Mouse (Mus musculus) midbrain, embryonic 12.5 days (tissue): Measurements from ENCODE around the gene Cog4. TPM values are rescaled to one million over a fixed set of nuclear protein-coding genes. Genes with fewer than 3 reads are reported as not detected.

Experiments used
- polyA plus RNA-seq: library from polyadenylated mRNA; unstranded; fragments of >200 nt; fragmentation: Nextera tagmentation; extraction: Ambion mirVana; gene quantifications from 2 replicates; pipeline ENCODE4 v1.2.1, GENCODE M21; 2016

Cog4 gene
- polyA plus RNA-seq, 1 experiment from 2014 or later, result 74.3 TPM

Other genes with a start within 250 kb of the Cog4 start
- gene Vac14, start 228.0 kb upstream of the Cog4 start, polyA plus RNA-seq, result 31.8 and 32.3 TPM in 2 replicates
- gene Mtss1l, start 125.1 kb upstream of the Cog4 start, polyA plus RNA-seq, result 10.5 and 10.6 TPM in 2 replicates
- gene Il34, start 40.7 kb upstream of the Cog4 start, polyA plus RNA-seq, result 0.75 and 1.1 TPM in 2 replicates
- 187 and 188 TPM in 2 replicates for gene Sf3b3, start 187 bp downstream of the Cog4 start, polyA plus RNA-seq
- gene Fuk, start 55.9 kb downstream of the Cog4 start, polyA plus RNA-seq, result 10.5 and 11.2 TPM in 2 replicates
- gene St3gal2, start 73.3 kb downstream of the Cog4 start, polyA plus RNA-seq, result 30.7 and 31.6 TPM in 2 replicates
- gene Ddx19a, start 151.2 kb downstream of the Cog4 start, polyA plus RNA-seq, result 17.6 and 18.3 TPM in 2 replicates
- gene Ddx19b, start 185.2 kb downstream of the Cog4 start, polyA plus RNA-seq, result 11.1 and 11.3 TPM in 2 replicates
- gene Aars, start 186.5 kb downstream of the Cog4 start, polyA plus RNA-seq, result 81.5 and 82.0 TPM in 2 replicates
- 0.60 TPM in 1 of 2 replicates, not detected in the other for gene Exosc6, start 209.7 kb downstream of the Cog4 start, polyA plus RNA-seq
- gene Clec18a, start 245.8 kb downstream of the Cog4 start, polyA plus RNA-seq, result 0.56 and 0.63 TPM in 2 replicates
- gene Pdpr, start 248.0 kb downstream of the Cog4 start, polyA plus RNA-seq, result 14.7 TPM in 2 replicates